Mouse (Mus musculus): ENCODE measurements around the gene Gm21060. TPM values are rescaled to one million over a fixed set of nuclear protein-coding genes. Genes with fewer than 3 reads are reported as not detected.
"Not testable (repeated sequence)": the region's sequence is repeated elsewhere in the genome, so short reads cannot be mapped to it uniquely, and the experiment has no call there.

Gm21060 gene
- not detected for total RNA-seq (2022)

DNA sequence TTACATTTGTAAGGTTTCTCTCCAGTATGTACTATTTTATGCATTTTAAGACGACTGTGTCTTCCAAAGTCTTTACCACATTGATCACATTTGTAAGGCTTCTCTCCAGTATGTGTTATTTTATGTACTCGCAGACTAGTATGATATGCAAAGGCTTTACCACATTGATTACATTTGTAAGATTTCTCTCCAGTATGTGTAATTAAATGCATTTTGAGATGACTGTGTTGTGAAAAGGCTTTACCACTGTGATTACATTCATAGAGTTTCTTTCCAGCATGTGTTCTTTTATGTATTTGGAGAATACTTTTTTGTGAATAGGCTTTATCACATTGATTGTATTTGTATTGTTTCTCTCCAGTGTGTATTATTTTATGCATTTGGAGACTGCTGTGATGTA is at the start of gene Gm21060:
Gm21060 (minus strand) TSS at position 101 of the 400 bp plus-strand sequence.
- DNase-seq (ENCODE audit: low spot score in 2 of 2) = no peak

DNA sequence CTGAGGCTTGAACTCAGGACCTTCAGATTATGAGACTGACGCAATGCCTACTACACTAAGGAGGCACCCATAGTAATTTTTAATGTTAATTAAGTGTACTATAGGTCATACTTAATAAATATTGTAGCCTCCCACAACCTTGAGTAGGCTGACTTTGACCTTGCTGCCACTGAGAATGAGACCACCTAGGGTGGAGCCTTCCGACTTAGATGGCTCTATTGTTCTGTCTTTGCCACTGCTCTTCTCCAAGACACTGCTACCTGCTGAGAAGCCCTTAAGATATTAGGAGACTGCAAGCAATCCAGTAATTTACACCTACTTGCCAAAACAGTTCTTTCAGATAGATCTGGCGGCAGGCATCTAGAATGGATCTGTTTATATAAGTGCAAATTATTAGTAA is 24.0 kb upstream of the Gm21060 start:
- DNase-seq (ENCODE audit: low spot score in 2 of 2) = not testable (repeated sequence)

DNA sequence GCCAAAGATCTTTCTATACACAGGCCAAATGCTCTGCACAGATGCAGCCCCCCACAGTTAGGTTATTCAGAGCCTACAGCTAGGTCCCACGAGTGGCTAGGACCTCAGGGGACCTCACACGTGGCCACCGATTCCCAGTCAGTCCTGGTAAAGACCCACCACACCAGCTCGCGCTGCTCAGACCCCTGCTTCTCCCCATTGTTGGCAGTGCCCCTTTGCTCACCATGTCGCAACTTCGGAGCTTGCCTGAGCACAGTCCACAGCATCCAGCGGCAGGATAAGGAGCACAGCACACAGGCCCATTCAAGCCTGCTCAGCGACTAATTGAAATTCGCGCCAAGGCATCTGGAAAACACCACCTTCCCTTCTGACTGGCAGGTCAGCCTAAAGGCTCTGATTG is 16.3 kb upstream of the Gm21060 start:
- not testable (repeated sequence) for DNase-seq (ENCODE audit: low spot score in 2 of 2)

DNA sequence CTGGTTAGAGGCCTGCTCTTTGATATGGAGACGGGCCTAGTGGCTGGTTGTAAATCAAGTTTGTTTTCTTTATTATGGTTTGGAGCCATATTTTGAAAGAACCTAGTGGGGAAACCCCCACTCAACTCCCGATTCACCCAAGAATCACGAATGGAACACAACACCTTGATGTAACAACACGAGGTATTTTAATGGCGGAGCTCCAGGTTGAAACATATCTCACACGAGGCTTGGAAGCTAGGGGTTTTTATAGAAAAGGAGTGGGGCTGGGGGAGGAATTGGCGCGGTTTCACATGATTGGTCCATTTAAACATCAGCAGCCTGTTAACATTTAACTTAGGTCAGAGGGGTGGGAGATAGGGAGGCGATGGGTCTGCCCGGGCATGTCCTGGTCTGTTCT is 15.5 kb upstream of the Gm21060 start:
- not testable (repeated sequence) for DNase-seq (ENCODE audit: low spot score in 2 of 2)

DNA sequence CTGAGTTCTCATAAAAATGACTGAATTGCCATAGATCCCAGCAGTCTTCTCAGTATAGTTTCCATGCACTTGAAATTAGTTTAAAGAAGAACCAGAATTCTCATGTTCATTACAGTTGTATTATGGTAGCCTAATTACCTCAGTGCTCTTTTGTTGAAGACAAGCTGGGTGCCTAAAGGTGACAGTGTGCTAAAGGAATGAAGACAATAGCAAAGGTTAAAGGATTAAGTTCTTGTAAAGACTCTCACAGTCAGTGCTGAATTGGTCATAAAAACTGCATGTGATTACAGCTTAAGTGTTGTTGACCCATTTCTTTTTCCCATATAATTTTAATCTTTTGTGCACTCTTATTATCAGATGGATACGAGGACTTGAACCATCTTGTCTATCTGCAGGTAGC is 11.2 kb upstream of the Gm21060 start:
- DNase-seq (ENCODE audit: low spot score in 2 of 2) = not testable (repeated sequence)

DNA sequence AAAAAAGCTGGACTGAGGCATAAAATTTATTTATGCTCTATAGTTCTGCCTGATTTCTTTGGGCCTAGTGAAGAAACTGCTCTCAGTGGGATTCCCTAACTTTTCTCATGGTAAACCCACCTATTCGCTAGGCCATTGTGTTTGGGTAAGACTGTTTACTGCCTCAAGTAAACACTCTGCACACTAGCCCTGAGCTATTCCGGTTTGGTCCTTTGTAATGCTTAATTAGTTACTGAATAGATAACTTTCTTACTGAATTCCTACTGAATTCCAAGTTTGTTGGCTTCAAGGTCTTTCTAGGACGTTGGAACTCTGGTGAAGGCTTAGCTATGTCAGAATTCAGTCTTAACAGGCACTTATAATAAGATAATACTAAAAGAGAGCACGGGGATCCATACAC is 11.8 kb downstream of the Gm21060 start:
- DNase-seq (ENCODE audit: low spot score in 2 of 2) = not testable (repeated sequence)

DNA sequence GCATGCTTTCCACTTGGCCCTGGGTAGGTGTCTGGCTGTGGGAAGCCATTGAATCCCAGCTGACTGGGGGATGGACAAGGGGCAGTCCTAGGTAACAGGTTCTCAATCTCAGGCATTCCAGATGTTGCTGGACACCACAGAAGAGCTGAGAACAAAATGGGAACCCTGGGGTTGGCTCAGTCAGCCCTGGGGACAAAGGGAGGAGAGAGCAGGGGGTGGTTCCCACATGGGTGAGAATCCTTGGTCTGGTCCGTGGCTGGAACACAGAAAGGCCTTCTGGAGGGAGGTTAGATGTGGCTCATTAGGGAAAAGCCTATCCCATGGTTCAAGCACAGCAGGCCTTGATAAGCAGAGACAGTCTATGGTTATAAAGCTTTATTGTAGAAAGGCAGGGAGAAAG is 13.3 kb downstream of the Gm21060 start:
- no peak for DNase-seq (ENCODE audit: low spot score in 2 of 2)

DNA sequence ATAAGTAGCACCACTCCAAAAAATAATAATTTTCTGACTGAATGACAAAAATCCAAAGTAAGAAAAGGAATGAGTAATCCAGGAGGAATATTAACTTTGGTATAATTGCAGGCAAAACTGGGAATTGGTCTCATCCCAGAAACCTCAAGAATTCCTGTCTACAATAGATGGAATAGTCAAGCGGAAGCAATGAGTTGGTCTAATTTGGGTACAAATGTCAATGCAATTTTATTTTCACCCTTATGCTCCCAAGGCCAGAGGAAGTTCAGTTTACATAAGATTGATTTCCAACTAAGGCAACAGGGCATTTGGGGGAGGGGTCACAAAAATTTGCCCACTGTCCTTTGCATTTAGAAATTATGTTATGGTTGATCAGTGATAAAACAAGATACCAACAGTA is 21.4 kb downstream of the Gm21060 start:
- DNase-seq (ENCODE audit: low spot score in 2 of 2) = no peak

DNA sequence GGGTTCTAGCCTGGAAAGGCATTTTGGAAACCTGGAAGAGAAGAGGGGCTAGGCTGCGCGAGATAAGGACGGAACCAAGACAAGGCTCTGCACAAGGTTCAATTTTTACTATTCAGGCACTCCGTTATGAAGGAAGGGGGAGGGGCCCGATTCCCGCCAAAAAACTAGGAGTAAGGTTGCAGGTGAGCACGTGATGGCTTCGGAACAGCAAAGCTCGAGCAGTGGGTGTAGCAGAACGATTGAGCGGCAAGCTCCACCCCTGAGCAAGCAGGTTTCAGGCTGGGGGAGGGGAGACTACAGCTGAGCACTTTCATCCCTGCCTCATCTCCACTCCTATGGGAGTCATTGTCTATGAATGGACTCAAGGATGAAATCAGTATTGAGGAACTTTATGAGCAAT is 27.7 kb downstream of the Gm21060 start:
- DNase-seq (ENCODE audit: low spot score in 2 of 2) = not testable (repeated sequence)

DNA sequence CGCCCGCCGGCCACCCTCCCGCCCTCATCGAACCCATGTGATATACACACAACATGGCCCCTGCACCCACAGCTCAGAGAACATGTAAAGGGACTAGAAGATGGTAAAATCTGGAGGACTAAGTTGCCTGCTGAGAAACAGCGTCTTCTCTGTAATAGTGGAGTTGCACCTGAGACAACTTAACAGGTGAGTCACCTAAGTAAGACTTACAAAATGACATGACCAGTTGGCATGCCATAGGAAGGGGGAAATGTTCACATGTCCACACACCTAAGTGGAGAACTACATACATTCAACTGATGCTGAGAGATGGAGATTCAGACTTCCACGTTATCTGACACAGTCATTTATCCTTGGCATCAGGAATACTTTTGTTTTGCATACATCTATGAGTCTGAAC is 29.7 kb downstream of the Gm21060 start:
- no peak for DNase-seq (ENCODE audit: low spot score in 2 of 2)

DNA sequence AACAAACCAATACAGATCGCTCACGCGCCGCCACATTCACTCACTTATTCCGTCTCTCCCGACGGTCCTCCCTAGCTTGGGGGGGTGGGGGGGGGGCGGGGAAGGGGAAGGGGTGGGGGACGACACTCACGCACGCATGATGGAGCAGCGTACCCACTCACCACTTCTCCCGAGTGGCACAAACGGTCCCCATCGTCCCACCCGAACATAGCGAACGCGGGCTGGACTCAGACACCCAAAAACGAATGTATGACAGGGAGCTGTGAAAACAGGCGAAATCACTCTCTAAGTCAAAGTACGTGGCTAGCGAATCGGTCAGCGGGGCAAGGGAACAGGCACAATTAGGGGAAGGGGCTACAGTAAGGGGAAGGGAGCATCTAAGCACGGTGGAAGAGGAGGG is 30.2 kb downstream of the Gm21060 start:
- no peak for DNase-seq (ENCODE audit: low spot score in 2 of 2)

DNA sequence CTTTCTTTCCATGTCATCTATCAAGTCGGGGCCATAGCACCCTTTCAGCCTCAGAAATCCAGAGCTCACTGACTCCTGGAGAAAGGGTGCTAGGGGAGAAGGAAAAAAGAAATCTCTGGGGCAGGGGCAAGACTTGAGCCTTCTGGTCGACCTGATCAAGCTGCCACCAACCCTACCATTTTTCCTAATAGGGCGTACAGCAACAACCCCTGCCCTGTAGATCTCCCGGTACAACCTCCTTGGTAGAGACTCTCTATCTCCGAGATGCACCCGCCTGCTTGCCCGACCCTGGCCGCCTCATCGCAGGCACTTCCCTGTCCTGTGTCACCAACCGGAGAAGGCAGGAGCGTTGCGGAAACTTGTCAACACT is 30.6 kb downstream of the Gm21060 start:
- DNase-seq (ENCODE audit: low spot score in 2 of 2) = no peak

DNA sequence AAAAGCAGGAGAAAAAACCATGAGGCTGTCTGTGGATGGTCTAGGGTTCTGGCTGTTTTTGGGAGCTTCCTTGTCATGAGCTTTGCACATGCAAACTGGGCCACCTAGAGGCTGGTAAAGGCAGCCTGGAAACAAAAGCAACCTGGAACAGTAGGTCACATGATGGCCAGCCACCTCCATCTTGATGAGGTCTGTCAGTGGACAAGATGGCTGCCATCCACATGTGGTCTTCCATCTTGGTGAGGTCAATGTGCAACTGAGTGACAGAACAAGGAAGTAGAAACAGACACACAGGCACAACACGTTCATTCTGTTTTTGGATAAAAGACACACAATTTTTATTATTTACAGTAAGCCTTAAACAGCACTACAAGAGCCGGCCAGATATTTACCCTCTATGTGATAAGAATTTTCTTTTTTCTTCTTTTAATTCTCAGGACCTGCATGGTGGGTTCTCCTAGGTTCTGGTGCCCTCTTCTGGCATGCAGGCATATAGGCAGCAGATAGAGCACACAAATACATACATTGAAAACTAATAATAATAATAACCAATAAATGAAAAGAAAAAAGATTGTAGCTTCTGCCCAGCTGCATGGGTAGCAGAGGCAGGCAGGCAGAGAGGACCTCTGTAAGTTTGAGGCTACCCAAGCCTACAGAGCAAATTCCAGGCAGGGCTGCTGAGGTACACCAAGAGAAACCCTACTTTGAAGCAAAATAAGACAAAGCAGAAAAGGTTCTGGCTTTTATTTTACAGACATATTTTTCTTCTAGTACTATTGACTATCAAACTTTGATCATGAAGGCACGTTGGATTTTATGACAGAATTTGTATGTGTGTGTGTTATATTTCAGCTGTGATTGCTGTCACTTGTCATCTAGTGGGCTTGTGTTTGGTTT is 31.3 kb downstream of the Gm21060 start:
- no peak for DNase-seq (ENCODE audit: low spot score in 2 of 2)

DNA sequence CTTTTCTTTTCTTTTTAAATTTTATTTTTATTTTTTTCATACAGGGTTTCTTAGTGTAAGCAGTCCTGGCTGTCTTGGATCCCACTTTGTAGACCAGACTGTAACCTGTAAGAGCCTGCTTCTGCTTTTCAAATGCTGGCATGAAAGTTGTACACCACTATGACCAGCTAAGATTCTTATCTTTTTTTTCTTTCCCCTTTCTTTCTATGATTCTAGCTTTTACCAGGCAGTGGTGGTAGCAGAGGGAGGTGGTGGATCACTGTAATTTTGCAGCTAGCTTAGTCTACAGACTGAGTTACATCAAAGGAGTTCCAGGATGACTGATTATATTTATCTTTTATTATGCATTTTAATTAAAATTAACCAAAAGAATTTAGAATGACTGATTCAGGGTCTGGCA is 31.9 kb downstream of the Gm21060 start:
- DNase-seq (ENCODE audit: low spot score in 2 of 2) = no peak

DNA sequence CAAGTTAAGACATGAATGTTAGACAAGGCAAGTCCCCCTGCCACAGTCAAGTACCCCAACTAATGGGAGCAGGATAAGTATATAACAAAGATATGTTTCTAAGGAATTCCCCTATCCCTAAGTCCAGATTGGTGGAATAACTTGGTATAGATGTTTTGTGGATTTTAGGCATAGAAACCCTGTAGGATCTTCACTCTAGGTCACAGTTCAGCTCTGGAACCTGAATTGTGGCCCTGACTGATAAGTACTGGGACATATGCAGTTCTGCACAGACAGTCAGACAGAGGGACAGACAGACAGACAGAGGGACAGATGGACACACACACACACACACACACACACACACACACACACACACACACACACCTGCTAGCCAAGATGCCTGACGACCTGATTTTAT is 32.6 kb downstream of the Gm21060 start:
- DNase-seq (ENCODE audit: low spot score in 2 of 2) = no peak

DNA sequence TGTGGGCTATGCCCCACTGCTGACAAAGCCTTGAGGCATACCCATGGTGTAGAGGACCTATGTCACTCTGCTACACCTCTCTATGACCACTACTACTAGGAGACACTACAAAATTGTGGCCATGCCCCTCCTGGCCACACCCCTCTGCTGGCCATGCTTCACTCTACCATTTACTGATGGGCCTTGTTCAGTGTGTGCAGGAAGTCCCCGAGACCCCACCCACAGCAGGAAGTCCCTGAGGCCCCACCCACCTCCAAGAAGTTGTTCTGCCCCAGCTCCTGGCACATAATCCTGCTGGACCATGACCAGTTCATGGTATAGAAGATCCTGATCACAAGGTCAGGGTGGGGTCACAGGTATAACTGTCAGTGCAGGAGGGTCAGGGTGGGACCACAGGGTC is 35.6 kb downstream of the Gm21060 start:
- no peak for DNase-seq (ENCODE audit: low spot score in 2 of 2)

DNA sequence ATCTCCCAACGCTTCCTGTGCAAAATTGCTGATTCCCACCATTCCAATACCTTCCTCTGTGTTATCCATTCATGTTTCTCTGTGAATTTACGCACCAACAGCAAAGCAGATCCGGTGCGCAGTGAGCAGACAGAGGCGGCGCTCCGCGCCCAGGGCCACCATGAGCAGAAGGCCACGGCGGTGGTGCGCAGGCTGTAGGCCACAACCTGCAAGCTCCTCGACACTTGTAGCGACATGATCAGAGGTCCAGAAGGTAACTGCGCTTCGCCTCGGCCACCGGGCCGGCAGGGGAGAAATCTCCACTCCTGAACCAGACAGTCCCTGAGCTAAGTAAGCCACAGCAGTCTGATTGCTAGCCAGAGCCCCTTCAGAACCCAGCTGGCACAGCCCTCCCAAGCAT is 39.1 kb downstream of the Gm21060 start:
- DNase-seq (ENCODE audit: low spot score in 2 of 2) = no peak

DNA sequence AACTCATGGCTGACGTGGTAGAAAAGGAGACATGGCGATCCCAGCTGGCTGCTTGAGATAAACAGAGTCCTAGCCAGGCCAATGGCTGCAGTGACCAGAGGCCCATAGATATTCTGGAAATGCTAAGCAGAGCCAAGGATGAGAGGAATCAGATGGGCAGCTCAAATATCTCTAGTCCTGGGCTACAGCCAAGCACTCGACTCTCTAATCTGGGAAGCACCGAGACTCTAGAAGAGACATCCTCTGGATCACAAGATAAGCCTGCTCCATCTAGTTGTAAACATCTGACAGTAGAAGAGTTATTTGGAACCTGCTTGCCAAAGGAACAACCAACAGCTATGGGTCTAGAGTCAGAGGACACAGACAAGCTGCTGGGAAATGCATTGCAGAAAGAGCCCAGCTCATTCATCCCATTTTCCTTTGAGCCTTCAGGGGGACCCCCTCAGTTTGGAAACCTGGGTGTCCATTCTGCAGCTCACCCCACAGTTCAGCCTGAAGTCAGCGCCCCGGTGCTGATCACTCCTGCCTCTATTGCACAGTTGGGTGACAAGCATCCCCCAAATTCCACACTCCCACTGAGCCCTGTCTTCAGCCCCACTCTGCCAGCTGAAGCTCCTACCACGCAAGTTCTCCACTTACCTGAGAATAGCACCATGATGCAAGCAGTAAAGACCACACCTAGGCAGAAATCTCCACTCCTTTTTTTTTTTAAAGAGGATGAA is 40.5 kb downstream of the Gm21060 start:
- DNase-seq (ENCODE audit: low spot score in 2 of 2) = no peak

DNA sequence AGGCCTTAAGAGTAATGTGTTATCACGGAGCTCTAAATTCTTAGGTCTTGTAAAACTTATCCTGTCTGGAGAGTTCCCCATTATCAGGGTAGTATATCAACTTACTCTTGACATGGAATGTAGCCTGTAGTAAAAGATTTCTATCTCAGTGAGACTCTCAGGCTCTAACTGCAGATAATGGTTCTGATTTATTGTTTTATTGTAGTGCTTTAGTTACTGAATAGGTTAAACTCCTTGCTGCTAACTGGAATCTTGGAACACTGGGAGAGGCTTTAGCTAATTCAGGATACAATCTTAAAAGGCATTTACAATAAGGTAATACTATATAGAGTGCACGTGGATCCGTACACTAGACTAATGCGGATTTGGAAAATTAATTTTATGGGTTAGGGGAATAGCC is 49.5 kb downstream of the Gm21060 start:
- DNase-seq (ENCODE audit: low spot score in 2 of 2) = not testable (repeated sequence)

All from gastrocnemius, adult 8-10 months (tissue).